Mouse (Mus musculus): ENCODE data around the gene Tldc2. TPM values are rescaled to one million over a fixed set of nuclear protein-coding genes. Genes with fewer than 3 reads are reported as not detected.

The Tldc2 gene
- polyA plus RNA-seq, 1 experiment from 2014 or later: not detected

DNA sequence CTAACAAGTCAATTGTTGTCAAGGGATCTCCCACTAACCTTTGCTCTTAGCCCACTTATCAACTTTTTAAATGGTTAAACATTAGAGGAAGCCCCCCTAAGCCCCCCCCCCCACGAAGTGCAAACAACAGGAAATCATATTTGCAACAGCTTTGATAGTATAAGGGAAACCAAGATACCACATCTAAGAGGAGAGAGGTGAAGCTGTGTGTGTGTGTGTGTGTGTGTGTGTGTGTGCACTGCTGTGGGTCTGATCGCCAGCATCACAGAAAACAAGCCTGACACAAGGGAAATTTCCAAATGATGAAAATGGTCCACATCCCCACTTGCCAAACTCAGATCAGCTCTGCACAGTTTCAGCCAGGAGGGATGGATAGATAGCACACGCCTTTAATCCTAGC, 32.2 kb downstream of the Tldc2 start:
- Histone ChIP-seq H3K4me1 (no peaks in the 10 kb centered on the region), H3K4me3 (no peak overlapping the region), H3K9me3 (no peaks in the 10 kb centered on the region), H3K27ac (no peak overlapping the region), H3K36me3 (peaks cover 41% of the 10 kb centered on the region), H3K27me3 (ENCODE audit: insufficient read depth, poor library complexity, severe bottlenecking) (no peaks in the 10 kb centered on the region)
- no peak for DNase-seq (ENCODE audit: low spot score)
- 76% methylated on average over 3 of the region's 3 CpGs for WGBS

DNA sequence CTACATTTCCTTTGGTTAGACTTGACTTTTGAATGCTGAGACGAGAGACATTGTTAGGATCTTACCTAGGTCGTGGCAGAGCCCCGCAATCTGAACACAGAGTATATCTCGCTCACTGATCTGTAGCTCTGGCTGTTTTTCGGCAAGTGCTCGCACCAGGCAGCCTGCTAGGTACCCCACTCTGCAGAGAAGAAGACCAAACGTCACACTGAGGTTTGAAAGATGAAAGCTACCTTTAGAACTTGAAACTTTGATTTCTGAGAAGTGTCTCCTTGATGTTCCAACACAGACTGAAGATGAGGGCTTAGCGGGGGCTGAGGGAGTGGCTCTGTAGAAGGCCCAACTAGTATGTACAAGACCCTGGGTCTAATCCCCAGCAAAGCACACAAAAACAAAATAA, 34.9 kb downstream of the Tldc2 start:
- Histone ChIP-seq H3K9me3 (no peaks in the 10 kb centered on the region), H3K36me3 (peaks cover 37% of the 10 kb centered on the region), H3K4me1 (no peaks in the 10 kb centered on the region), H3K27ac (no peak overlapping the region), H3K27me3 (ENCODE audit: insufficient read depth, poor library complexity, severe bottlenecking) (no peaks in the 10 kb centered on the region), H3K4me3 (no peak overlapping the region)
- 84% methylated on average over 8 of the region's 8 CpGs for WGBS
- DNase-seq (ENCODE audit: low spot score): no peak

DNA sequence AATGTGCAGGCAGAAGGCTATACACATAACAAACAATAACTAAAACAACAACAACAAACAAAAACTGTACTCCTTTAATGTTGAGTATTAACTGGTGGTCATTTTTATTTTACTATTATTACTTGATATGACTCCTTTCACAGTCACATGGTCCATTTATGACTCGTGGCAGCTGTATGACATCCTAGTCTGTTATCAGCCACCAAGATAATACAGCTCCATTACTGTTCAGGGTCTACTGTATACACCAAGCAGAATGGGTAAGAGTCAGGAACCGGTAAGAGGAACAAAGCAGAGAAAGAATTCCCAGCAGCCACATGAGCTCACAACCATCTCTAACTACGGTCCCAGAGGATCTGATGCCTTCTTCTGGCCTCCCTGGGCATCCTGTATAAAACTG, 38.4 kb downstream of the Tldc2 start:
- Histone ChIP-seq H3K27me3 (ENCODE audit: insufficient read depth, poor library complexity, severe bottlenecking) (no peaks in the 10 kb centered on the region), H3K4me1 (no peaks in the 10 kb centered on the region), H3K9me3 (no peaks in the 10 kb centered on the region), H3K4me3 (no peak overlapping the region), H3K36me3 (peaks cover 32% of the 10 kb centered on the region), H3K27ac (no peak overlapping the region)
- DNase-seq (ENCODE audit: low spot score): no peak
- 73% methylated on average over 3 of the region's 3 CpGs for whole genome bisulfite sequencing

DNA sequence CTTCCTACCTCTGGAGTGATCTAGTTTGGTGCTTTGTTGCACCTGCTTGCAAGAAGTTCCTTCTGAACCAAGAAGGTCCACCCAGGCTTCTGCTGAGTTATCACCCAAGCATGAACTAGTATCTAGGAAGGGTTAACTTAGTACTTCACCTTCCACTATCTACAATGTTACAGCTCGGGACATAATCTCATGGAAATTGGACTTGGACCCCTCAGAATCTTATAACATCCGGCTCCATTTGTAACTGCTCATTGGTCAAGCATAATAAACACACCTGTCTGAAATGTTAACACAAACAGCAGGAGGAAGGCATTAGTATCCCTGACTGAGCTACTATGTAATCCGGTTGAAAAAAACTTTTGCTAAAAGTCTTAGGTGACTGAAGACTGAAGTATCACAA, 40.5 kb downstream of the Tldc2 start:
- Histone ChIP-seq H3K9me3 (no peaks in the 10 kb centered on the region), H3K4me3 (no peak overlapping the region), H3K27ac (no peak overlapping the region), H3K27me3 (ENCODE audit: insufficient read depth, poor library complexity, severe bottlenecking) (no peaks in the 10 kb centered on the region), H3K4me1 (0 out of 2 replicates have a peak, but pooled peaks cover 3% of the 10 kb centered on the region), H3K36me3 (peaks cover 15% of the 10 kb centered on the region)
- no peak for DNase-seq (ENCODE audit: low spot score)
- 88% methylated on average over 3 of the region's 3 CpGs for WGBS

DNA sequence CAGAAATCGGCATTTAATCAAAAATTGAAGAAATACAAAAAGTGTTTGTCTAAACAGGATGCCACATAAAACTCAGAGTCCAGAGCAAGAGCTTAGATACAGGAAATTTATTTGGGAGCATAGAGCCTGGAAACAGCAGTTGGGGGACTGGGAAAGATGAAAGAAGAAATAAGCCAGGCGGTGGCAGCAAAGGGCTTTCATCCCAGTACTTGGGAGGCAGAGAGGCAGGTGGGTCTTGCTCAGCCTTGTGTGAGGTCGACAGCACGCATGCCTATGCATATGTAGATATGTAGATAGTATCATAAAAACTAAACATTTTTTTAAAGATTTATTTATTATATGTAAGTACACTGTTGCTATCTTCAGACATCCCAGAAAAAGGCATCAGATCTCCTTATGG, 41.2 kb downstream of the Tldc2 start:
- Histone ChIP-seq H3K27ac (no peak overlapping the region), H3K4me3 (no peak overlapping the region), H3K4me1 (0 out of 2 replicates have a peak, but pooled peaks cover 3% of the 10 kb centered on the region), H3K27me3 (ENCODE audit: insufficient read depth, poor library complexity, severe bottlenecking) (no peaks in the 10 kb centered on the region), H3K36me3 (peaks cover 13% of the 10 kb centered on the region), H3K9me3 (no peaks in the 10 kb centered on the region)
- DNase-seq (ENCODE audit: low spot score): no peak
- 66% methylated on average over 4 of the region's 4 CpGs for WGBS

DNA sequence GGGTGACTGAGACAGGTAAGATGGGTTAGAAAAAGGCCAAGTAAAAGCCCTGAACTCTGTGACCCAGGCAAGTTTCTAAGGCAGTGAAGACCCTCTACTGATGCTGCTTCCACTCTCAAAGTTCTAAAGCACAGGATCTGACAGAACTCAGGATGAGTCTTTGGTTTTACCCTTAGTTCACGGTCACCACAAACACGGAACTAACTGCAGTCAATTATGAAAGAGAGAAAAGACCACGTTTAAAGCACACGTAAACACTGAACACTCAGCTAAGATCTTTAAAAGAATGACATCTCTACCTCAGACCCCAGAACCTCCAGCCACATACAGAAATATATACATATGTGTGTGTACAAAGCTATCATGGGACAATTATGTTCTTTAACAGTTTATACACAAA, 42.2 kb downstream of the Tldc2 start:
- DNase-seq (ENCODE audit: low spot score): no peak
- 98% methylated on average over 4 of the region's 4 CpGs for WGBS
- Histone ChIP-seq H3K4me3 (no peak overlapping the region), H3K36me3 (peaks cover 11% of the 10 kb centered on the region), H3K9me3 (no peaks in the 10 kb centered on the region), H3K27ac (no peak overlapping the region), H3K4me1 (0 out of 2 replicates have a peak, but pooled peaks cover 3% of the 10 kb centered on the region), H3K27me3 (ENCODE audit: insufficient read depth, poor library complexity, severe bottlenecking) (no peaks in the 10 kb centered on the region)

DNA sequence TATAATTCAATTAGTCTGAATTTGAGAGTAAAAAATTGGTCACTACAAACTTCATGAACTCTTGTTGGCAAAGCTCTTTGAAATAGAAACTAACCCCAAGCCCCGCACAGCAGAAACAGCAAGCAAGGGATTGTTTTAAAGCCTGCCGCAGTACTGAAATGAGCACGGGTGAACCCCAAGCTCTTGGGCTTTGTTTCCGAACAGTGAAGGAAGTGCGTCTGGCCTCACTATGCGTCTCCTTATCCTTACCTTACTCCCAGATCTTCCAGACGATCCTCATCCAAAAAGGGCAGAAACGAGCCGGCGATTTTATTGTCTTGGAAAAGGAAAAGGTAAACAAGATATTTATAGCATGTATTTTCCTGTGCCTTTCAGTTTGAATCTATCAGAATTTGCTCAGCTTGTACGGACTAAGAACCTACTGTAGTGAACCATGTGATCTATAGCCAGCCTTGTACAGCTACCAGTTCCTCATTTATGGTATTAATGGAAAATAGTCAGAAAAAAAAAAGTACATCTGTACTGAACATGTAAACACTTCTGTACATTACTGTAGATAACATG, 42.8 kb downstream of the Tldc2 start:
- H3K27ac ChIP-seq: no peak overlapping the region
- H3K27me3 ChIP-seq (ENCODE audit: insufficient read depth, poor library complexity, severe bottlenecking): no peaks in the 10 kb centered on the region
- WGBS: 81% methylated on average over 11 of the region's 11 CpGs
- DNase-seq (ENCODE audit: low spot score): peak; percentile 24
- H3K36me3 ChIP-seq: peaks cover 8% of the 10 kb centered on the region
- H3K9me3 ChIP-seq: no peaks in the 10 kb centered on the region
- H3K4me3 ChIP-seq: no peak overlapping the region
- 0 out of 2 replicates have a peak, but pooled peaks cover 3% of the 10 kb centered on the region for H3K4me1 ChIP-seq

DNA sequence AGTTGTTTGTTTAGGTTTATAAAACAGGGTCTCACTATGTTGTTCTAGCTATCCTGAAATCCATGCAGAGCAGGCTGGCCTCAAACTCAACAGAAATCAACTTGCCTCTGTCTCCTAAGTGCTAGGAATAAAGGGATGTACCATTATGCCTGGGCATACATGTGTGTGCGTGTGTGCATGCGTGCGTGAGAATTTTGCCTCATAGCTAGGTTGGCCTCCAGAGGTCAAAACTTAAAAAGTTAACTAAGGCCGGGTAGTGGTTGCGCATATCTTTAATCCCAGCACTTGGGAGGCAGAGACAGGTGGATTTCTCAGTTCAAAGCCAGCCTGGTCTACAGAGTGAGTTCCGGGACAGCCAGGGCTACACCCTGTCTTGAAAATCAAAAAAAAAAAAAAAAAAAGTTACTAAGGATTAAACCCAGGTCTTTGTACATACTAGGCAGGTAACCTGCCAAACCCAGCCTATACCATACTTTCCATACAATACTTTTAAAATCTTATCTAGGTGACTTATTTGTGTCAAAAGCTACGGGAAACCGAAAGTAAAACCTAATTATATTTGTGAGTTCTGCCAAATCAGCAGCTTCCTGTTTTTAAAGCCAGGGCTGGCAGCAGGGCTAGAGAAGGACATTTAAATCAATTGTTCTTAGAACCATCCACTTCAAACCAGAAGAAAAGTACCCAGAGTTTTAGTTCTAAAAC, 44.1 kb downstream of the Tldc2 start:
- H3K4me1 ChIP-seq: 0 out of 2 replicates have a peak, but pooled peaks cover 3% of the 10 kb centered on the region
- no peak overlapping the region for H3K4me3 ChIP-seq
- no peaks in the 10 kb centered on the region for H3K27me3 ChIP-seq (ENCODE audit: insufficient read depth, poor library complexity, severe bottlenecking)
- no peak overlapping the region for H3K27ac ChIP-seq
- H3K36me3 ChIP-seq: peaks cover 5% of the 10 kb centered on the region; the same call in 1 of the 2 replicates
- H3K9me3 ChIP-seq: no peaks in the 10 kb centered on the region
- peak; percentile 63 for DNase-seq (ENCODE audit: low spot score)
- 84% methylated on average over 8 of the region's 8 CpGs for WGBS

DNA sequence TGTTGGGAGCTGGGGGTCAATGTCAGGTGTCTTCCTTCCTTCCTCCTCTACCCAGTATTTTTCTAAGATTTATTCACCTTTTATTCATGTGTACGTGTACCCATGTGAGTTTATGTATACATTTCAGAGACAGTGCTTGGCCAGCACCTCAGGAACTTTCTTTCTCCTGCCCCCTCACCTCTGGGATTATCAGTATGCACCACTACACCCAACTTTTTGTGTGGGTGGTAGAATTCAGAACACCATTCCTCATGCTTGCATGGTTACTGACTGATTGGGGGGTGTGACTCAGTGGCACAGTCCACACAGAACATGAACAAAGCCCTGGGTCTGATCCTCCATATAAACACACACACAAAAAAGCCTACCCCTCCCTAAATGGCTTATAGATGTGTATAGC, 45.2 kb downstream of the Tldc2 start:
- no peak overlapping the region for H3K4me3 ChIP-seq
- no peak overlapping the region for H3K27ac ChIP-seq
- 90% methylated on average over 1 of the region's 1 CpGs for WGBS
- H3K4me1 ChIP-seq: 0 out of 2 replicates have a peak, but pooled peaks cover 3% of the 10 kb centered on the region
- DNase-seq (ENCODE audit: low spot score): peak; percentile 43
- no peaks in the 10 kb centered on the region for H3K27me3 ChIP-seq (ENCODE audit: insufficient read depth, poor library complexity, severe bottlenecking)
- no peaks in the 10 kb centered on the region; the same call in 1 of the 2 replicates for H3K36me3 ChIP-seq
- no peaks in the 10 kb centered on the region for H3K9me3 ChIP-seq

DNA sequence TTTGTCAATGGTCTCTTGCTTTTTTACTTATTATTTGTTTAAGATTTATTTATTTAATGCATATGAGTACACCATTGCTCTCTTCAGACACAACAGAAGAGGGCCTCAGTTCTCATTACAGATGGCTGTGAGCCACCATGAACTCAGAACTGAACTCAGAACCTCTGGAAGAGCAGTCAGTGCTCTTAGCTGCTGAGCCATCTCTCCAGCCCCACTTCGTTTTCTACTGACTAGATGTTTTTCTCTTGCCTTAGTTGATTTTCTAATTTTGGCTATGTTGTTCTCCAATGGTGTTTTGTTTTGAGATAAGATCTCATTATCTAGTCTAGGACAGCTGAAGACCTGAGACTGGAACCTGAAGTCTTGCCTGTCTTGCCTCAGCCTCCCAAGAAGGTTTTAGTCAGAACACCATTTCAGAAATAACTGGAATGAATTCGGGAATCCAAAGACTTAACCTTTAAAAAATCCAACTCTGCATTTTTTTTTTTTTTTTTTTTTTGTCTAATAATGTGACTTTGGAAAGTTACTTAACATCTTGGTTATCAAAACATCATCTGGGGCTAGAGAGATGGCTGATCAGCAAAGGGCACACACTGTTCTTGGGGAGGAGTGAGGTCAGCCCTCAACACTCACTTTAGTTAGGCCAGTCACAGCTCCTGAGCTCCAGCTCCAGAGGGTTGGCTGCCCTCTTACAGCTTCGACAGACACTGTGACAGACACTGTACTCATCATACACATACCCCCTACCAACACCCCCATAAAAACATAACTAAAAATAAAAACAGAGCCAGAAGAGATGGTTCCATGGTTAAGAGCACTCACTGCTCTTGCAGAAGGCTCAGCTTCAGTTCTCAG, 46.1 kb downstream of the Tldc2 start:
- no peaks in the 10 kb centered on the region for H3K36me3 ChIP-seq
- no peak overlapping the region for H3K27ac ChIP-seq
- no peak overlapping the region for H3K4me3 ChIP-seq
- no peaks in the 10 kb centered on the region for H3K9me3 ChIP-seq
- 66% methylated on average over 3 of the region's 3 CpGs for WGBS
- DNase-seq (ENCODE audit: low spot score): peak; percentile 9
- H3K27me3 ChIP-seq (ENCODE audit: insufficient read depth, poor library complexity, severe bottlenecking): no peaks in the 10 kb centered on the region
- 0 out of 2 replicates have a peak, but pooled peaks cover 3% of the 10 kb centered on the region for H3K4me1 ChIP-seq

DNA sequence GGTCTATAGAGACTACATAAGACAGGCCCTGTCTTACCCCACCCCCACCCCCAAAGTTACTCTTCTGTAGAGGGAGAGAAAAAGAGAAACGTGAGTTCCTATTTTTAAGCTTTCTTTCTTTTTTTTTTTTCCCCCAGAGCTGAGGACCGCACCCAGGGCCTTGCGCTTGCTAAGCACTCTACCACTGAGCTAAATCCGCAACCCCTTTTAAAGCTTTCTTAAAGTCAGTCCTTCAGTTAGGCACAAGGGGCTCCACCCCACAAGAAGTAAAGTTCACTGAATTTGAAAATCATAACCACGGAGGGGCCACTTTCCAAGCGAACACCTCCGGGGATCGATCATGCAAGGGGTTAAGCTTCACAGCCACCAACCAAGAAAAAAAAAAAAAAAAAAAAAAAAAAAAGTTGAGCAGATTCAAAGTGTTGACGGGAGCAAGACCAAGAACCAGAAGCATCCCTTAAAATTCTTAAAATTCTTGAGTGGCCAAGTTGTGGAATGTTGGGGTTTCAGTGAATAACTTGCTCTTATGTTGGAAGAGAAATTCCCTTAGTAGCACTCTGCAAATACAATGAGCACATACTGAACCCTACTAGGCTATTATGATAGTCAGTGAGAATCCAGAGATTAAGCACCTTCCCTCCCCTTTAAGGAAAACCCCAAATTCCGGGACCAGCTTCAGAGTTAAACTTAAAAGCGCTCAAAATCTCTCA, 47.1 kb downstream of the Tldc2 start:
- Histone ChIP-seq H3K27ac (peak overlapping the region; percentile 90), H3K4me1 (0 out of 2 replicates have a peak, but pooled peaks cover 3% of the 10 kb centered on the region), H3K4me3 (peak overlapping the region; percentile 75), H3K27me3 (ENCODE audit: insufficient read depth, poor library complexity, severe bottlenecking) (no peaks in the 10 kb centered on the region), H3K9me3 (no peaks in the 10 kb centered on the region), H3K36me3 (no peaks in the 10 kb centered on the region)
- DNase-seq (ENCODE audit: low spot score): peak; percentile 39
- 16% methylated on average over 11 of the region's 11 CpGs for WGBS

DNA sequence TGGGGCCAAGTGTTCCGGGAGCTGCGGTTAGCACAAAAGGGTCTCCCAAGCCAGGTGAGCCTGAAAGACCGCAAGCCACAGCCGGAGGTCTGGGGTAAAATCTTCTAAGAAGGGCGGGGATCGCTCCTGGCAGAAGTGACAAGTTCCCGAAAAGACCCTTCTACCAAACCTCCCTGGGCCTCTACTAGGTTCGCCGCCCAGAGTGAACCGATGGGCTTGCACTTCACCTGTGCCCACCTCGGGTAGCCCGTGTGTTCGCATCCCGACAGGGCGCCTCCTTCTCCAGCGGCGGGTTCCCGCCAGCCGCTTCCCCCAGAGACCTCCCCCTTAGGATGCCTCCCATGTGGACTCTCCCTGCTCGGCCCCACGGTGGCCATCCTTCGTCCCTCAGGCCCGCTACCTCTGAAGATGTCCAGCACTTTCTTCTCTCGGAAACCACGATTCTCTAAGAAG, 47.6 kb downstream of the Tldc2 start:
- WGBS: under 1% methylated on average over 25 of the region's 25 CpGs
- H3K36me3 ChIP-seq: no peaks in the 10 kb centered on the region
- H3K4me1 ChIP-seq: 0 out of 2 replicates have a peak, but pooled peaks cover 3% of the 10 kb centered on the region
- H3K9me3 ChIP-seq: no peaks in the 10 kb centered on the region
- H3K27ac ChIP-seq: peak overlapping the region; percentile 90
- H3K27me3 ChIP-seq (ENCODE audit: insufficient read depth, poor library complexity, severe bottlenecking): no peaks in the 10 kb centered on the region
- DNase-seq (ENCODE audit: low spot score): peak; percentile 85
- H3K4me3 ChIP-seq: peak overlapping the region; percentile 75

Measured in heart, embryonic 10.5 days (tissue).